Mouse (Mus musculus) CH12.LX (cell line): ENCODE measurements around the gene Tkfc.

Experiments used
- CTCF ChIP-seq, 2 experiments: IDR thresholded peaks in 1 of 2; conservative IDR thresholded peaks in 1 of 2; 2 replicates each; pipeline ENCODE4 v1.5.1; 2011 to 2012; ENCODE audit warnings: low read depth in 2 of 2, low read length in 2 of 2, improper control_type of control experiment in 1 of 2, inconsistent platforms in 1 of 2, mild to moderate bottlenecking in 1 of 2, moderate library complexity in 1 of 2
- ELF1 ChIP-seq: IDR thresholded peaks from 2 replicates; pipeline ENCODE4 v1.6.1; 2014; ENCODE audit warnings: low read depth, mild to moderate bottlenecking, inconsistent platforms, low read length, improper control_type of control experiment
- EP300 ChIP-seq: IDR thresholded peaks from 2 replicates; pipeline ENCODE4 v1.6.1; 2011; ENCODE audit warnings: low read length, improper control_type of control experiment
- HCFC1 ChIP-seq: IDR thresholded peaks from 2 replicates; pipeline ENCODE4 v1.6.1; 2012; ENCODE audit warnings: low read depth, mild to moderate bottlenecking, inconsistent platforms, low read length, improper control_type of control experiment
- JUND ChIP-seq: conservative IDR thresholded peaks from 2 replicates; pipeline ENCODE4 v1.6.1; 2011; ENCODE audit warnings: low read depth, low read length, improper control_type of control experiment
- MAX ChIP-seq: IDR thresholded peaks from 2 replicates; pipeline ENCODE4 v1.6.1; 2011; ENCODE audit warnings: low read length, improper control_type of control experiment
- MEF2A ChIP-seq: IDR thresholded peaks from 2 replicates; pipeline ENCODE4 v1.6.1; 2014; ENCODE audit warnings: low read depth, mild to moderate bottlenecking, inconsistent platforms, low read length, improper control_type of control experiment, borderline replicate concordance
- POLR2A ChIP-seq: IDR thresholded peaks from 2 replicates; pipeline ENCODE4 v1.6.1; 2011; ENCODE audit warnings: low read depth, mild to moderate bottlenecking, improper control_type of control experiment, low read length
- POLR2AphosphoS2 ChIP-seq: IDR thresholded peaks from 2 replicates; pipeline ENCODE4 v1.6.1; 2011; ENCODE audit warnings: low read depth, low read length, improper control_type of control experiment
- USF1 ChIP-seq: IDR thresholded peaks from 2 replicates; pipeline ENCODE4 v1.6.1; 2014; ENCODE audit warnings: low read depth, mild to moderate bottlenecking, inconsistent platforms, low read length, improper control_type of control experiment
- ZKSCAN1 ChIP-seq: IDR thresholded peaks from 2 replicates; pipeline ENCODE4 v1.6.1; 2012; ENCODE audit warnings: low read depth, inconsistent platforms, low read length, improper control_type of control experiment, borderline replicate concordance

- TF ChIP-seq EP300 (no peak), POLR2A (no peak), MEF2A (no peak), POLR2AphosphoS2 (no peak), CTCF (conservative IDR thresholded peaks at IDR 0.05 in 1 of 2, IDR thresholded peaks at IDR 0.05 in 1 of 2; ENCODE audit: low read depth in 2 of 2, low read length in 2 of 2) (no peak), MAX (no peak), ELF1 (no peak), HCFC1 (no peak), JUND (no peak), USF1 (no peak), ZKSCAN1 (no peak)
Measured at GRCm38 (mm10) chr19:10557001-10557400, 48.5 kb downstream of the Tkfc start.
